Mouse (Mus musculus) small intestine, adult 2 months (tissue): ENCODE measurements around the gene Cox4i1.

ENCODE experiments used
- CTCF ChIP-seq: fragments of 200-500 bp; IDR thresholded peaks from 2 replicates; pipeline ENCODE4 v1.5.1; 2012; ENCODE audit warnings: low read depth, mild to moderate bottlenecking, control low read depth, inconsistent platforms, low read length, moderate library complexity, mixed read lengths; ENCODE audit not compliant: insufficient replicate concordance, insufficient read length; ENCODE audit errors: extremely low read depth
- POLR2A ChIP-seq: fragments of 200-500 bp; IDR thresholded peaks from 2 replicates; pipeline ENCODE4 v1.6.1; 2012; ENCODE audit warnings: low read depth, mild to moderate bottlenecking, control low read depth, inconsistent platforms, low read length, moderate library complexity

GRCm38 (mm10) chr8:120664566-120664965 lies 3.5 kb upstream of the Cox4i1 start:
- TF ChIP-seq POLR2A (no peak), CTCF (no peak)
